Mouse (Mus musculus) forebrain, embryonic 10.5 days (tissue): ENCODE data around the gene Atxn7l2. TPM values are rescaled to one million over a fixed set of nuclear protein-coding genes. Genes with fewer than 3 reads are reported as not detected.
A peak's percentile ranks its signal among the peaks of the same experiment; 100 is the strongest.

ENCODE experiments used
- DNase-seq: peaks from one replicate; pipeline ENCODE4 v3.0.0-alpha.2; 2017; ENCODE audit warnings: low spot score; ENCODE audit errors: extremely low spot score
- H3K27ac ChIP-seq: fragments of 300-500 bp; sonication (generic); 2 replicates; pipeline ENCODE4 v1.5.1; 2016; ENCODE audit warnings: mild to moderate bottlenecking
- H3K27me3 ChIP-seq: fragments of 300-500 bp; sonication (generic); 2 replicates; pipeline ENCODE4 v1.6.1; 2016; ENCODE audit warnings: mild to moderate bottlenecking; ENCODE audit not compliant: poor library complexity, severe bottlenecking
- H3K36me3 ChIP-seq: fragments of 300-500 bp; sonication (generic); replicated peaks from 2 replicates; pipeline ENCODE4 v1.6.1; 2016; ENCODE audit warnings: mild to moderate bottlenecking, moderate library complexity
- H3K4me1 ChIP-seq: fragments of 300-500 bp; sonication (generic); 2 replicates; pipeline ENCODE4 v1.6.1; 2016
- H3K4me3 ChIP-seq: fragments of 300-500 bp; sonication (generic); 2 replicates; pipeline ENCODE4 v1.5.1; 2016; ENCODE audit warnings: mild to moderate bottlenecking, moderate library complexity
- H3K9me3 ChIP-seq: fragments of 300-500 bp; sonication (generic); 2 replicates; pipeline ENCODE4 v1.6.1; 2016; ENCODE audit warnings: mild to moderate bottlenecking, moderate library complexity
- WGBS: fragments of 180-500 bp; shearing (Covaris S2); methylation state at CpG from one replicate; pipeline ENCODE4 v1.1.7; 2016; 5-methylcytosine and 5-hydroxymethylcytosine counted together
- polyA plus RNA-seq: library from polyadenylated mRNA; unstranded; fragments of >200 nt; fragmentation: Nextera tagmentation; extraction: Ambion mirVana; gene quantifications from 2 replicates; pipeline ENCODE4 v1.2.1, GENCODE M21; 2016

Atxn7l2 gene
- polyA plus RNA-seq, 1 experiment from 2014 or later: 20.2 TPM

DNA sequence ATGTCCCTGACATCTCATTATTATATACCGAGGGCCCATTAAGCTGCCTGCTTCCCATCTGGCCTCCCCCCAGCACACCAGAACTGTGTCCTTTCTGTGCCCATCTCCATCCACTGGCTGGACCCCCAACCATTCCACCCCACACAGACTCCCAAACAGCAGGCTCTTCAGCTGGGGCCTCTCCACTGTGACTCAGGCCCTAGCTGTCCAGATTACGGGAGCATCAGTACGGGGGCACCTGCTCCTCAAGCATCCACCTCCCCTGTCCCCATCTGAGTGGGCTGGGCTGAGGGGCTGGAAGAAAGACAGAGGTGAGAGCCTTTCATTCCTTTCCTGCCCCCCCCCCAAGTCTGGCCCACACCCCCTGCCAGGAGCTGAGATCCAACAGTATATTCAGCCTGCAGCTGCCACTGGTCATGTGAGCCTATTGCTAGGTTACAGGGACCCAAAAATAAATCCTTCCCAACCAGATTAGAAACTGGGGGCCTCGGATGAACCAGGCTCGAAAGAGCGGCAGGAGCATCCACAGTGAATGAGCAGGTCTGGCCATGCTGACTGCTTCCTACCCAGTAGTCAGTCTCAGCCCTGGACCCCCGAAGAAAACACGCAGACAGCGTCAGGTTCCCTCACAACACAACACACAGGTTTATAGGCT lies 52.2 kb downstream of the Atxn7l2 start:
- H3K27me3 ChIP-seq: peaks cover 5% of the 10 kb centered on the region; the same call in 1 of the 2 replicates
- no peak for DNase-seq
- no peaks in the 10 kb centered on the region for H3K36me3 ChIP-seq
- H3K9me3 ChIP-seq: no peaks in the 10 kb centered on the region
- H3K4me1 ChIP-seq: peaks cover 21% of the 10 kb centered on the region
- H3K27ac ChIP-seq: peak overlapping the region; percentile 77
- WGBS: 62% methylated on average over 9 of the region's 9 CpGs
- H3K4me3 ChIP-seq: 0 out of 2 replicates have a peak overlapping the region, but pooled peaks have one; percentile 8

DNA sequence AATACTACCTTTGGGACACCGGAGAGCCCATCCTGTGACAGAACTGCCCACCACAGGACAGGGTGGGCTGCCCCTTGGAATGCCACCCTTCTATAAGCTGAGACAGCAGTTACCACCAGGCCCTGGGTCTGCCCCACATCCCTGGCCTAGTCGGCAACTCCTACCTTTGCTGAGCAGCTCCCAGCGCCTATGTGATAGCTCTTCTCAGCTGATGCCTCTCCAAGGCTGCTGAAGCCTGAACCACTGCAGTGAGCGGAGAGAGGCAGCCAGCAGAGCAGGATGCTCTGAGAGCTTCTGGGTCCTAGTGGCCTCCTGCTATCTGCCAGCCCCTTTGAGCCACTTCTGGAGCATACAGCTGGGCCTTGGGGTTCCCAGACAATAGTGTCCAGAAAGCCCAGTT lies 56.1 kb downstream of the Atxn7l2 start, which contains the start of gene Gpr61:
Gene Gpr61 (minus strand): TSS at position 227 of the 400 bp plus-strand sequence.
- no peak for DNase-seq
- Histone ChIP-seq H3K9me3 (no peaks in the 10 kb centered on the region), H3K4me1 (peaks cover 24% of the 10 kb centered on the region), H3K27me3 (no peaks in the 10 kb centered on the region), H3K4me3 (no peak within 1 kb of the TSS), H3K36me3 (no peaks in the 10 kb centered on the region), H3K27ac (no peak within 1 kb of the TSS)
- 48% methylated on average over 4 of the region's 4 CpGs for WGBS

DNA sequence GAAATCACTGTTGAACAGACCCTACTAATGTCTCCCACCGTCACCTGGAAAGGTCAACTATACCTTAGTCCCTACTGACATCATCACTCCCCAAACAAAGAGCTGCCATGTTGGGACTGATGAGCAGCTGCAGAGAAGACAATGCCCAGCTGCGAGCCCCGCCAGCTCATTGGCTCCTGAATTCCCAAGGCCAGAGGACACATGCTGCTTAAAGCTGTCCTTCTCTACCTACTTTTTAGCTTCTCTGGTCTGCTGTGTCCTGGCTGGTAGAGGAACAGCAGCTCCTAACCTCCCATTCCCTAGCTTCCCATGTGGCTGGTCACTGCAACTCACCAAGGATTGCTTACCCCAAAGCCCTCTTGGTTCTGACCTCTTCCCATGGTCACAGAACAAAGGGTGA lies 58.4 kb downstream of the Atxn7l2 start:
- Histone ChIP-seq H3K4me1 (peaks cover 13% of the 10 kb centered on the region), H3K27me3 (no peaks in the 10 kb centered on the region)
- WGBS: 93% methylated on average over 3 of the region's 3 CpGs

More for the DNA sequence above, 58.4 kb downstream of the Atxn7l2 start:
- H3K36me3 ChIP-seq: no peaks in the 10 kb centered on the region
- H3K9me3 ChIP-seq: no peaks in the 10 kb centered on the region
- no peak overlapping the region for H3K4me3 ChIP-seq
- H3K27ac ChIP-seq: no peak overlapping the region
- no peak for DNase-seq

Other genes with a start within 250 kb of the Atxn7l2 start
- gene Gstm3, start 241.7 kb downstream of the Atxn7l2 start, polyA plus RNA-seq: not detected in 2 replicates
- 10.1 and 10.2 TPM in 2 replicates for gene Gstm2, start 224.5 kb downstream of the Atxn7l2 start, polyA plus RNA-seq
- gene Gstm1, start 193.0 kb downstream of the Atxn7l2 start, polyA plus RNA-seq: 30.4 and 33.4 TPM in 2 replicates
- gene Gstm4, start 166.0 kb downstream of the Atxn7l2 start, polyA plus RNA-seq: 14.2 and 15.0 TPM in 2 replicates
- gene Ampd2, start 124.3 kb downstream of the Atxn7l2 start, polyA plus RNA-seq: 69.3 and 71.4 TPM in 2 replicates
- gene Gnat2, start 118.1 kb downstream of the Atxn7l2 start, polyA plus RNA-seq: 0.96 and 1.4 TPM in 2 replicates
- 202 and 207 TPM in 2 replicates for gene Gnai3, start 64.8 kb downstream of the Atxn7l2 start, polyA plus RNA-seq
- 0.15 and 0.21 TPM in 2 replicates for gene Gpr61, start 56.1 kb downstream of the Atxn7l2 start, polyA plus RNA-seq
- 3.0 and 3.4 TPM in 2 replicates for gene Amigo1, start 24.6 kb downstream of the Atxn7l2 start, polyA plus RNA-seq
- 3.7 and 4.2 TPM in 2 replicates for gene Cyb561d1, start 9.7 kb downstream of the Atxn7l2 start, polyA plus RNA-seq
- 0.98 and 1.0 TPM in 2 replicates for gene Sypl2, start 15.7 kb upstream of the Atxn7l2 start, polyA plus RNA-seq
- gene Psma5, start 46.0 kb upstream of the Atxn7l2 start, polyA plus RNA-seq: 353 and 358 TPM in 2 replicates
- gene Sort1, start 73.1 kb upstream of the Atxn7l2 start, polyA plus RNA-seq: 9.7 and 10.5 TPM in 2 replicates
- not detected in 2 replicates for gene Mybphl, start 154.0 kb upstream of the Atxn7l2 start, polyA plus RNA-seq
- gene Psrc1, start 172.9 kb upstream of the Atxn7l2 start, polyA plus RNA-seq: 115 and 117 TPM in 2 replicates
- gene Celsr2, start 204.6 kb upstream of the Atxn7l2 start, polyA plus RNA-seq: 32.1 and 35.1 TPM in 2 replicates
- 160 and 167 TPM in 2 replicates for gene Sars, start 234.3 kb upstream of the Atxn7l2 start, polyA plus RNA-seq